Mouse (Mus musculus): Measurements from ENCODE around the gene Cmtm2a.
"Not testable (repeated sequence)": the region's sequence is repeated elsewhere in the genome, so short reads cannot be mapped to it uniquely, and the experiment has no call there.

Gene Cmtm2a

DNA sequence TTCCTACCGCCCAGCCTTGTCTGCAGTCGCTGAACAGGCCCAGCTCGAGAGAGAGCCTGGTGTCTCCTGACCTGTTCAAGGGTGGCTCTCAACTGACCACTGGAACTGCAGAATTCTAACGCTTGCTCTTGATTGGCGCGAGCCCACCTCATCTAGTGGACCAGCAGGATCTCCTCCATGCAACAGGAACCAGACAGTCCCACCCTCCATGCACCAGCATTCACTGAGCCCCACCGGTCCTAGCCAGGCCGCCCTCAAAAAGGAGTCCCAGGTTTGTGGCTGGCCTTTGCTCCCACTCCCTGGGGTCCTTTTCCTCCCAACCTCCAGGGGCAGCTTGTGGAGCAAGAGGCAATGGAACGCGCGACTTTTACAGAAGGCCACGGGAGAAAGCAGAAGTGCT lies at the start of gene Cmtm2a:
Cmtm2a (minus strand) TSS at position 101 of the 400 bp plus-strand sequence.
- DNase-seq: not testable (repeated sequence)

DNA sequence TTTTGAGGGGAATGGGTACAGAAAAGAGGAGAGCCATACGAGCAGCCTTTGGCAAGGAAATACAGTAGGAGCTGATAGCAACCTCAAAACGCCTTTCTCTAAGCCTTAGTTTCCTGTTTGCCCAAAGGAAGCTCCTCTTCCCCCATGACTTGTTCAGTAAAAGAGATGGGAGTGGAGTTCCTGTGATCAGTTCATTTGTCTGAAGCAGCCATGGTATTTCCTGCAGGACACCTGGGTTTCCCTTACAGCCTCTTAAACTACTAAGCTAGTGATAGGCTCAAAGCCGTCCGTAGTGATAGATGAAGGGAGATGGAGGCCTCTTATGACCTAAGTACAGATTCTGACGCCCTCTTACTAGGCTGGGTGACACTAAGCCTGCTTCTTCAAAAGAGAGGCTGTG lies 49.4 kb upstream of the Cmtm2a start:
- DNase-seq: no peak

DNA sequence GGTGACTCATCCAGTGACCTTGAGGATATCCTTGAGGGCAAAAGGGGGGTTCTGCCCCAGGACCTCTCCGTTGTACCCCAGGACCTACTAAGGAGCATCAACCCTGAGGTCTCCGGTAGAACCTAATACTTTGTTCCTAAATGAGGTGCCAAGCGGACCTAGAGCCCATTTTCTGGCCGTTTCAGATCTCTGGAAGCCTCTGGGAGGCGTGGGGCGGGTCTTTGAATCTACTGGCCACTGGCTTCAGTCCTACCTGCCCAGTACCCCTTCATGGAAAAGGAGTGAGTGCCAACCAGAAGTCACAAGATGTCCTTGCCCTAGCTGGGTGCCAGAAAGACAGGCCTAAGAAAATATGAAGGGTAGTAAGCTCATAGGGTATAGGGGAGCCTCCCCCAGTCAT lies 48.7 kb upstream of the Cmtm2a start:
- DNase-seq: no peak

DNA sequence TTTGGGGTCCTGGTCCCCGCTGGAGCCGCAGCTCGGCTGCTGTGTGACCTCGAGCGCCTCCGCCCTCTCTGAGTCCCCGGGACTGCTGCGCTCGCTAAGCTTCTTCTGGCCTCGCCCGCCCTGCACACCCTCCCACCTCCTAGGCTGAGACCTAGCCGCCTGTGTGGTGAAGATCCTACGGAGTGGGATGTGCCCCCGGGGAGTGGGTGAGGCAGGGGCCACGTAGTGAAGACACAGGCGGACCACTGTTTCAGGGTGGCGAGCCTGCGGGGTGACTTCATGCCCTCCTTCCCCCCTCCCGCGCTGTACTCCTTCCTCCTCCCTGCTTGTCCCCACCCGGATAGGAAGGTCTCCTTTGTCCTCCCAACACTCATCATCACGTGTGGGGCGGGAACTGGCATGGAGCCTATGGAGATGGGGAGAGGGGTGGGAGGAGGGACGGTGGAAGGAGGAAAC lies 48.2 kb upstream of the Cmtm2a start:
- peak; percentile 82 for DNase-seq

DNA sequence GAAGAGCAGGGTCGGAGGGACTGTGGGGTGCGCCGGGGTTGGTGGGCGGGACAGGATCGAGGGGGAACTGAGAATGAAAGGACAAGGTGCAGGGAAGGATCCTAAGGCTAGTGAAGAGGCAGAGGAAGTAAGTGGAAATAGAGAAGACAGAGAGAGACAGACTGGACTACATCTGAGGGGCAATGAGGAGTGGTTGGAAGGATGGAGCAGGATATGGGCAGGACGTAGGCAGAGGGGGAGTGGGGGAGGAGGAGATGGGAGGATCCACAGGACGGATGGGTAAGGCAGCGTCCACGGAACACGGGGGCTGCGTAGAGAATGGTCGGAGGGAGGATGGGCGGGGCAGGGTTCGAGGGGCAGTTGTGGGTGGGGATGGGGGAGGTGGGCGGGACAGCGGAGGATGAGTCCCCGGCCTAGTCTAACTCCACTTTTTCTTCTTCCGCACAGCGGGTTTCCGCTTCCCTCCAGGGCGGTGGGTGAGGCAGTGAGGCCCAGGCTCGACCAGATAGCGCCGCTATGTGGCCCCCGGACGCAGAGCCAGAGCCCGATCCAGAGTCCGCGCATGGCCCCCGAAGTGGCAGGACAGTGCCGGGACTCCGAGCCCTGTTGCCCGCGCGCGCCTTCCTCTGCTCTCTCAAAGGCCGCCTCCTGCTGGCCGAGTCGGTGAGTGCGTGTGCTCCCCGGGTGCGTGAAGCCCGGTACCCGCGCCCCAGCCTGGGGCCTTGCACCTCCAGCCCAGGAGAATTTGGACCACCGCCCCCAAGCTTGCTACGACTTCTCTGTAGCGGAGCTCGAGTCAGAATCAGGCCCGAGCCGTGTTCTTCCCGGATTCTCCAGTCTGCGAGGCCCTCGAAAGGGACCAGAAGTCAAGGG lies 47.5 kb upstream of the Cmtm2a start:
- DNase-seq: peak; percentile 87

DNA sequence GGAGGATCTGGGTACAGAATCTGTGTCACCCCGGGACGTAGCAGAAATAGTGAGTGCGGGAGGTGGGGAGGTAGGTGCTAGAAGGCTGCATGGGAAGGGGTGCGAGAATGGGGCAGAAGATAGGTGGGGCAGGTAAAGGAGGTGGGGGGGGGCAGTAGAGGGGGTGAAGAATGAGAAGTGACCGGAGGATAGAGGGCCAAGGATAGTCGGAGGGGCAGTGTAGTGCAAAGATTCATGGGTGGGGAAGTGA lies 46.9 kb upstream of the Cmtm2a start:
- no peak for DNase-seq

DNA sequence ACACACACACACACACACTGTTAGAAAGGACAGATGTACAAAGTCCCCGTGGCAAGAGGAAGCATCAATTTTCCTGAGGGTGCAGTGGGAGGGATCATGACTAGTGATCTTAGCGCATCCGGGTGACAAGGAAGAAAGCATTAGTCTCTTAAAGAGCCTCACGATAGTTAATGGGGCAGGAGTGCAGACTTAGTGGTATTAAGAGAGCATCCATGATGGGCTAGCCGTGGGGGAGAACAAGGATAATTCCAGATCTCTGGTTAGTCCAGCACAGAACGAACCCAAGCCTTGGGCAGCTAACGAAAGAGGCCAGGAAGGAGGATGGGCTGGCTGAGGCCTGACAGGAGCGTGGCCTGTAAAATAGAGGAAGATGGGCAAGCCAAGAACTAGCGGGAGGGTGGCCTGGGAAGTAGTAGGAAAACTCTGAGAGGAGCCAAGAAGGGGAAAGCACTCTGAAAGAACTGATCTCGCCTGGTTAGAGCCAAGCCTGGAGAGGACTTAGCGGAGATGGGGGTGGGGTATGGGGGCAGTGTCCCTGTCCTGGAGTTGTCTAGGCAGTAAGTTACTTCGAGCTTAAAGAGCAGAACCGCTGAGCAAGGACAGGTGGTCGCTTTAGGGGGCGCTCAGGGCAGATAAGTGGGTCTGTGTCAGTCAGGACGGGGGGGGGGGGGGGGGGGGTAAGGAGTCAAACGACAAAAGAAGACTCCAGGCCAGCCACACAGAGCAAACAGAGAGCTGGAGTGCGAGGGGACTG lies 46.4 kb upstream of the Cmtm2a start, which contains the start of gene Cmtm3:
Cmtm3 (plus strand) TSS at position 182 of the 754 bp plus-strand sequence.
- DNase-seq: peak; percentile 18

DNA sequence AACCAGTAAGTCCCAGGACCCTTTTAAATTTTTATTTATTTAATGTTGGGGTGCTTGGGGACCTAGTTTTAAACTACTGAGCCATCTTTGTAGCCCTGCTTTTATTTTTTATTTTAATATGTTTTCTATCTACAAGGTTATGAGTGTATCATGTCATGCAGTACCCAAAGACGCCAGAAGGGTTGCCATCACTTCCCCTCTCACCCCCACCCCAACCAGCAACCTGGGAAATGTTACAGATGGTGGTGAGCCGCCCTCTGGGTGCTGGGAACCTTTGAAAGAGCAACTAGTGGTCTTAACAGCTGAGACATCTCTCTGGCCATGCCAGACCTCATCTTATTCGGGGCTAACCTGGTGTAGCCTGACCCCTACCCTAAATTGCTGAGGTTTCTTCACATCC lies 44.9 kb upstream of the Cmtm2a start:
- DNase-seq: no peak

DNA sequence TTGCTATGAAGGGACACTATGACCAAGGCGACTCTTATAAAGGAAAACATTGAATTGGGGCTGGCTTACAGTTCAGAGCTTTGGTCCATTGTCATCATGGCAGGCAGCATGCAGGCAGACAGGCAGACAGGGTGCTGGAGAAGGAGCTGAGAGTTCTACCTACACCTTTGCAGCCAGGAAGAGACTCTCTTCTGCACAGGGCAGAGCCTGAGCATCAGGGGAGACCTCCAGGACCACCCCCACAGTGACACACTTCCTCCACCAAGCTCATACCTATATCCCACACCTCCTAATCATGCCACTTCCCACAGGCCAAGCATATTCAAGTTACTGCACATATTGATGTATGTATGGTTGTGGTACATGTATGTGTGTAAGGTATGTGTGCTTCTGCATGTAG lies 43.8 kb upstream of the Cmtm2a start:
- DNase-seq: no peak

DNA sequence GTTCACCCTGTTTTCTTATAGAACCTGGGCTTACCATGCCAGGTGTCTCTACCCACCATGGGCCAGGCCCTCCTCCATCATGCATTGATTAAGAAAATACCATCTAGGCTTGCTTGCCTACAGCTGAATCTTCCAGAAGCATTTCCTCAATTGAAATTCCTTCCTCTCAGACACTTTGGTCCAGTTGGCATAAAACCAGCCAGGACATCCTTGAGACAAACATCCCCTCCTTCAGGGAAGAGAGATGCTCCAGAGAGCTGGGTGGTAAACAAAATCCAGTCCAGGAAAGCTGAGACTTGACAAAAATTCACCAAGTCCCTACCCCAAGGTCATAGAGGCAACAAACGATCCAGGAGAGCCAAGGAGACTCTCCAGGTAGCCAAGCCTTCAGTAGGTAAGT lies 41.2 kb upstream of the Cmtm2a start:
- DNase-seq: no peak

DNA sequence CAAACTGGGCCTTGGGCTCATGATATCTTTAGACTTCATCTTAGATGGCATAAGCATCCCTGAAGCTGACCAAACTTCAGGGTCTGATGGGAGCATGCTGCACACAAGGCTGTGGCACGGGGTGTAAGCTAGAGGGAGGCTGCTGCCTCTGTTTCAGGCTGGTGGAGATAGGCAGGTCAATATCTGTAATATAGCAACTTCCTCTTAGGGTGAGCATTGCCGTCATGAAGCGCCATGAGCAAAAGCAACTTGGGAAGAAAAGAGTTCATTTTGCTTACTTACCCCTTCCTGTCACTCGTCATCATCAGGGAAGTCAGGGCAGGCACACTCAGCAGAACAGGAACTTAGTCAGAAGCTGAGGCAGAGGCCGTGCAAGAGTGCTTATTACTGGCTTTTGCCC lies 40.8 kb upstream of the Cmtm2a start:
- DNase-seq: no peak

DNA sequence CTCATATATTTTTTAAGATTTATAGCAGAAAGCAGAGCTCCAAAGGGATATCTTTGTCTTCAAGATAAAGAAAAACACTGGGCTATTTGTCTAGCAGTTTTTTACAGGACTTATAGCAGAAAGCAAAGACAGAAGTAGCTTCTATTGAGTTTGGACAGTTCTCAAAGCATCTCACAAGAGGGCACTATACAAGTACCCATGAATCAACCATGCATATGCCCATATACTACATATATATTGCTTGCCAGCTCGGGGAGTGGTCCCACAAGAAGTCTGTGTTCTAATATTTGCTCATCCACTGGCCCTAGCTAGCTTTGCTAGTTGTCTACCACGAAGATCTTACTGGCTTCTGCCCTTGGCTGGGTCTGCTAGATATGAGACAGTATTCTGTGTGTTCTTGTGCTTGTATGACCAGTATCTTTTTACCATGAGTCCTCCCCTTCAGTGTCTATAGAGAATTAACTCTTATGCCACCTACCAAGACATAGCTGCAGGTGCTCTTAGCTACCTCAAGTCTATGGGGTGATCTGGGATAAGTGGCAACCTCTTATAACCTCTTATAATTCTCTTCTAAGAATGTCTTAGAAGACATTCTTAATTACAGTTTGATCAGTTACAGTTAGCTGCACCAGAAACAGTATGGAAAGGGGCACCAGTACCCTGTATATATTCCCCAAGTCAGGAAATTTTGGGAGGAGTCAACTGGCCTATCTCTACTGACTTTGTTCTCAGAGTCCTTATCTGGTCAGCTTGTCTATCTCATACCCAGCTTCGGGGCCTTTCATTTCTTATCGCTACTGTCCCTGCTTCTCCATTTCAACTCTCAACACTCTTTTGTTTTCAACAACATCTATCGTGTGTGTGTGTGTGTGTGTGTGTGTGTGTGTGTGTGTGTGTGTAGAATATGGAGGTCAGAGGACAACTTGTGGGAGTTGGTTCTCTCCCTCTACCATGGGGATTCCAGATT lies 40.0 kb upstream of the Cmtm2a start:
- DNase-seq: no peak

DNA sequence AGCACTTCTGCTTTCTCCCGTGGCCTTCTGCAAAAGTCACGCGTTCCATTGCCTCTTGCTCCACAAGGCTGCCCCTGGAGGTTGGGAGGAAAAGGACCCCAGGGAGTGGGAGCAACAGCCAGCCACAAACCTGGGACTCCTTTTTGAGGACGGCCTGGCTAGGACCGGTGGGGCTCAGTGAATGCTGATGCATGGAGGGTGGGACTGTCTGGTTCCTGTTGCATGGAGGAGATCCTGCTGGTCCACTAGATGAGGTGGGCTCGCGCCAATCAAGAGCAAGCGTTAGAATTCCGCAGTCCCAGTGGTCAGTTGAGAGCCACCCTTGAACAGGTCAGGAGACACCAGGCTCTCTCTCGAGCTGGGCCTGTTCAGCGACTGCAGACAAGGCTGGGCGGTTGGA lies 28.9 kb upstream of the Cmtm2a start, which contains the start of gene Cmtm2b:
Cmtm2b (plus strand) TSS at position 301 of the 400 bp plus-strand sequence.
- not testable (repeated sequence) for DNase-seq

DNA sequence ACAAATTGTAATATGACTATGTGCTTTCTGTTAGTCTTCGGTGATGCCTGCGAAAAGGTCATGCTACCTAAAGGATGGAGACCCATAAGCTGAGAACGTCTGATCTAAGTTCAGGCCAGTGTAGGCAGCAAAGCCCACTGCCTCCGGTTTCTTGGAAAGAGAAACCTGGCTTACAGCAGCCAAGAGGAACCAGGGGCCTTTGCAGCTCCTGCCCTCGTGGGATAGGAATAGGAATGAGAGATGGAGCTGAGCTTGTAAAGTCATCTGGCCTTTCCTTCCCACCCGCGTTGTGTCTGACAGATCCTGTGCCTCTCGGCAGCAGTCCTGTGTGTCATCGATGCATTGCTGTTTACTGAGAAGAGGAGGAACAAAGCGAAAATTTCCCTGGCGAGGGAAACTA lies 28.3 kb upstream of the Cmtm2a start, which contains the start of gene Gm11020:
Gm11020 (plus strand) TSS at position 301 of the 400 bp plus-strand sequence.
- not testable (repeated sequence) for DNase-seq

DNA sequence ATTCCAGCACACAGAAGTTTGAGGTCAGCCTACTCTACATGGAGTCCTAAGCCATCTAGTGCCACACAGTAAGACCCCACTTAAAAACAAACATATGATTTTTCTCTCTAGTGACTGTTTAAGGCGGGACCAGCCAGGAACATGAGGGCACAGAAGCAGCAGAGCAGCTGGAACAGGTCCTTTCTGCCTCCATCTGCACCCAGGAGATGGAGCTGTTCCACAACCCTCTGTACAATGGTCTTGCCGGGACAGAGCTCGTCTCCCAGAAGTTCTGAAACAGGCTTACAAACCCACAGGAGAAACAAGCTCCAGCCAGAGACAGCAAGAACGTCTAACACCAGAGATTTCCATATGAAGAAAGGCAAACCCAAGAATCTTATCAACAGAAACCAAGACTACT lies 20.3 kb upstream of the Cmtm2a start:
- no peak for DNase-seq

DNA sequence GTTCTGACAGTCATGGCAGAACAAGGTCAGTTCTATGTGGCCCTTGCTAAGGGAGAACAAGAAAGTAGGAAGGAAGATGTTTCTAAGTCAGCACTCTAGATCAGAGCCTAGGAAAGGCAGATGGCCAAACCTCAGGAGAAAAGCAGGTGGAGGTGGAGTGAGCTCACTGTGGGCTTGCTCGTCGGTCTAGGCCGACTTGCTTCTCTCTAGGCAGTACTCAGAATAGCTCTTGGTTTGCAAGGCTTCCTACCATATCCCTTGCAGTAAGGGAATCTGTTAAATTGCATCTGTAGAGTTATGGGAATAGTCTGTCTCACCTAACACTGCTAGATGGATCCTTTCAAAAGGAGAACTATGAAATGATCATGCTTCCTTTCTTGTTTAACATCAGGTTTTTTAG lies 19.0 kb upstream of the Cmtm2a start:
- not testable (repeated sequence) for DNase-seq

DNA sequence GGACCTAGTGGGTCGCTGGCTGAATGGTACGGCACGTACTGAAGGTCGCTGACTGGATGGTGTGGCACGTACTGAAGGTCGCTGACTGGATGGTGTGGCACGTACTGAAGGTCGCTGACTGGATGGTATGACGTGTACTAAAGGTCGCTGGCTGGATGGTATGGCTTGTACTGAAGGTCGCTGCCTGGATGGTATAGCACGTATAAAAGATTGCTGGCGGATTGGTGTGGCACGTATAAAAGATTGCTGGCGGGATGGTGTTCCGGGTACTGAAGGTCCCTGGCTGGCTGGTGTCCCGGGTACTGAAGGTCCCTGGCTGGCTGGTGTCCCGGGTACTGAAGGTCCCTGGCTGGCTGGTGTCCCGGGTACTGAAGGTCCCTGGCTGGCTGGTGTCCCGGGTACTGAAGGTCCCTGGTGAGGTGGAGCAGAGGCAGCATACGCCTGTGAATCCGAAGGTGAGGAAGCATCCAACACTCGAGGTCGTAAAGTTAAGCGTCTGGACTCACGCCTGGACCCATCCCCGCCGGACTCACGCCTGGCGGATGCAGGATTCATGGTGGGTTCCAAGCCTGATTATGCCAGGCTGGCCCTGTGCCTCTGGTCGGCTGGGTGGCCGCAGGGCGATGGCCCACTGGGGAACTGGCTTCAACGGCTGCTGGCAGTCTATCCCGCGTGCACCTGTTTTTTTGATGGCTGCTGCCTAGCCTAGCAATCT lies 16.6 kb upstream of the Cmtm2a start, which contains the start of the genes Gm45711 and Cmtm1:
Gm45711 (minus strand) TSS at position 641 of the 715 bp plus-strand sequence.
Cmtm1 (minus strand) TSS at position 705 of the 715 bp plus-strand sequence.
- DNase-seq: not testable (repeated sequence)

DNA sequence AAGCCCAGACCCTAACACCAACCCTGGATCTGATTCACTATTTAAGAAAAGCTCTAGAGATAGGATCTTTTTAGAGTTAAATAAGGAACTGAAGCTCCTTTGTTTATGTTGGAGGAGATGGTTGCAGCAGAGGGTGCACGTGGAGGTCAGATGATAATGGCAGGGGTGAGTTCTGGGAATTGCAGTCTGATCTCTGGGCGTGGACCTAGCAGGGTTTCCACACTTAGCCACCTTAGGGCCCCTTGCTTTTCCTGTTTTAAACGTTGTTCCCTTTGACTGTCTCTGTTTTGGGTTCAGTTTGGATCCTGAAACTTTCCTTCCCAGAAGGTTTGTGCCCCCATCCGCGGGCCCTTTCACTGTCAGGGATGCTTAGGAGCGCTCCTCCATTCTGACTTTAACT lies 15.4 kb upstream of the Cmtm2a start:
- DNase-seq: not testable (repeated sequence)

DNA sequence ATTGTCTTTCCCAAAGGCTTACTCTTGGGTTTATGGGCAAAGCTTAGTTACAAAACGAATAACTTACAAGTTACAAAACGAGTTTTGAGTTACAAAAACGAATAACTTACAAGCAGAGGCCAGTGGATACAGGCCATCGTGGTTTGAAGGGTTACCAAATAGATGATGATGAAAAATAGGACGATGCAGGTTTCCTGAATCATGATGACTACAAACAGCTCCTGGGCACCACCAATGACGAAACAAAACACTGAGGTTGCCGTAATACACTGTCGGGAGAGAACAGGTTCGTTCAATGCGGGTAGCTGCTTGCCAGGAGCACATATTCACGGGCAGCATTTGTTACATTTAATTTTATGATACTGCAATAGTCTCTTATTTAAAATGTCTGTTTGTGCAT lies 12.0 kb upstream of the Cmtm2a start:
- DNase-seq: no peak

DNA sequence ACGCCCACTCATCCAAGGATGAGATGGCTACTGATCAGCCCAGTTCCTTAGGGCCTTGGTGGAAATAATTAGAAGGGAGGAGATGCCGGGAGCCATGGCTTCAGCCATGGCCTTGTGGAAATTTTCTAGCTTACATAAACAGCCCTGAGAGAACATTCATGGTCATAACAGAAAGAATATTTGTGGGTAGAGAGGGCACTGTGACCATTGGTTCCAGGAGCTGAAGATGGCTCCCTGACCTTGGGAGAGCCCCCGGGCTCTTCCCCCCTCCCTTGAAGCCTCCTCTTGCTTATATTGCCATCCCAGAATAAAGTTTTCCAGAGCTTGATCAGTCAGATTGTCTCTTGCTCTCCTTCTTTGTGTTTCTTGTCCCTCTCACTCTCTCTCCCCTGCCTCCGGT lies 9.6 kb upstream of the Cmtm2a start:
- not testable (repeated sequence) for DNase-seq

DNA sequence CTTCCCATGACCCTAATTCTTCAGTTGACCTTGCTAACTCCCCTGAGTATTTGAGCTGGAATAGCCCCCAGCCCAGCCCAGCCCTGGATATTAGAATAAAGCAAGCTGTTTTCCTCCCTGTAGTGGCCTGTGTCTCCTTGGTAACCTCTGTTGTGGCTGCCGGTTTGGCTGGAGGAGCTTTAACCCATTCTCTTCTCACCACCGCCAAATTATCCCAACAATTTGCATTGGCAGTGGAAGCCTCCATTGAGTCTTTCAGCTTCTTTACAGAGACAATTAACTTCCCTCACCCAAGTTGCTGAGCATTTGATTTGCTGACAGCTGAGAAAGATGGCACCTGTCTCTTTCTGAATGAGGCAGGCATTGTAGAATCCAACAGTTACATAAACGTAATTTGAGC lies 8.6 kb upstream of the Cmtm2a start:
- DNase-seq: peak; percentile 54

DNA sequence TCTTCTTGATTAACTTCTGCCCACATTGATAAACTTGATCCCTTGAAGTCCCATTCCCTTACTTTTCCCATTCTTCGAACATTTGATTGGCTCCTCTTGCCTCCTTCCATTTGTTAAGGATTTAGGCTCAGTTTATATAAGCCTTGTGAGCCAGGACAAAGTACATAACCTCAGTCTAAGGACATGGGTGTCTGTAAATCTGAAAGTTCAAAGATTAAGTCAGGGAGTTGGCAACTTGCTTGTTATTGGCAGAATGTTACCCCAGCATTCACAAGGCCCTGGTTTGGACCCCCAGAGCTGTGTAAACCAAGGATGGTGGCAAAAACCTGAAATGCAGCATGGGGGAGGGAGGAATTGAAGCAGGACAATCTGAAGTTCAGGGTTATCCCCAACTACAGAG lies 1.4 kb upstream of the Cmtm2a start:
- no peak for DNase-seq

Data from embryo, embryonic 11 days (tissue).